Comparison of ENCODE assay signal across 13 mouse cellular contexts in the genomic region with DNA sequence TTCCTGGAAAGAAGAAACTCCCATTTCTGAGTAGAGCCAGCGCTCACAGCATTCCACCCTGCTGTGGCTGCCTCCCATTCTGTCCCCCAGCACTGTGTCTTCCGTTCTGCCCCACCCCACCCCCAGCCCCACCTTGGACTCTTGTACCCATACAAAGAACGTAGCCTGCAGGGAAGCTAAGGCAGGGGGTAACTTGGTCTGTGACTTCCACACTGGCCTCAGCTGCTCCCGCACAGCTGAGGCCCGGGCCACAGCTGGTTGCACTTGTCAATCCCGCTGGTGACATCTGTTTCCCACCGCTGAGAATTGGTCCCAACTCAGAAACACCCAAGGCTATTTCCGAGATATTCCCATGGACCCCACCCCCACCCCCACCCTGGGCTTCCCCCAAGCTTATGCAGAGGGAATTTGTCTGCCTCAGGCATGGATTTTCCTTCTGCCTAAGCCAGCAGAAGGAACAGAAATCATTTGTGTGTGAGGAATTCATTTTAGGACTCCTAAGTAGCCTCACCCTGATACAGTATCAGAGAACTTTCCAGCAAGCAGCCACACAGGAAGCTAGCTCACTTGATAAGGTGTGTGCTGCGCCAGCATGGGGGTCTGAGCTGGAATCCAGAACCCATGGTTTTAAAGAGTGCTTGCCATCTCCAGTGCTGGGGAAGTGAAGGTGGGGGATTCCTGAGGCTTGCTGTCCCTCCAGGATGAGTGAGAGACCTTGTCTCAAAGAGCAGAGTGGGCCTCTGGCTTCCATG.
DNase-seq lines count a peak whose midpoint lies in the region; ATAC-seq lines count a peak whose summit lies in the region.
"Had no signal": no experiment of that assay in that cellular context is flagged by ENCODE, and none has a peak within 500 bp of the region (broad histone marks: within the 10 kb centered on the region; RNA-seq: fewer than 3 reads in every experiment).

No protein-coding gene starts in this region.

- H3K9ac ChIP-seq in heart, embryonic 14.5 days (ENCODE audit: low read length): no peak overlapping the region
- no peak overlapping the region for H3K9ac ChIP-seq in midbrain, embryonic 13.5 days (replicated peaks)
- H3K9ac ChIP-seq: liver, postnatal 0 days had no signal

- H3K4me3 ChIP-seq in heart, embryonic 14.5 days (ENCODE audit: control insufficient read depth in 1 of 2, insufficient read depth in 1 of 2, low read depth in 1 of 2, low read length in 2 of 2): no peak overlapping the region
- no peak overlapping the region for H3K4me3 ChIP-seq in midbrain, embryonic 13.5 days (replicated peaks)

- 8% methylated on average over 9 of the region's 9 CpGs for WGBS in heart, embryonic 14.5 days
- WGBS in midbrain, embryonic 13.5 days: 11% methylated on average over 9 of the region's 9 CpGs

- no peak overlapping the region for H3K27ac ChIP-seq in heart, embryonic 14.5 days (replicated peaks in 1 of 2; ENCODE audit: control insufficient read depth in 1 of 2, insufficient read depth in 1 of 2, low read depth in 2 of 2, low read length in 2 of 2)
- no peak overlapping the region for H3K27ac ChIP-seq in midbrain, embryonic 13.5 days

- H3K27me3 ChIP-seq in heart, embryonic 14.5 days (ENCODE audit: control insufficient read depth, insufficient read depth, low read length): 0 out of 2 replicates have a peak, but pooled peaks cover 4% of the 10 kb centered on the region
- H3K27me3 ChIP-seq in midbrain, embryonic 13.5 days: no peaks in the 10 kb centered on the region; the same call in 1 of the 2 replicates

- DNase-seq in heart, adult 18-20 months: no peak
- peak; percentile 79 for DNase-seq in ES-CJ7 (ENCODE audit: low read depth, low spot score)
- peak; percentile 45 for DNase-seq in forelimb bud, embryonic 11.5 days (ENCODE audit: low read depth, low spot score)
- no peak for DNase-seq in layer of hippocampus, adult 9-11 months
- no peak for DNase-seq in cerebellum, postnatal 14 days
- DNase-seq: cerebellum, adult 11-12 months; heart, postnatal 4 days; liver, postnatal 0 days; thymus, postnatal 36 days had no signal

- peaks cover 2 to 10% of the 10 kb centered on the region in 2 experiments; a peak in 2 of 4 replicates for H3K4me1 ChIP-seq in heart, embryonic 14.5 days (ENCODE audit: control insufficient read depth in 2 of 2, insufficient read depth in 2 of 2, low read length in 2 of 2)
- H3K4me1 ChIP-seq in midbrain, embryonic 13.5 days (replicated peaks): peaks cover 35% of the 10 kb centered on the region

- H3K36me3 ChIP-seq in heart, embryonic 14.5 days (ENCODE audit: control insufficient read depth, insufficient read depth, low read length): no peaks in the 10 kb centered on the region
- no peaks in the 10 kb centered on the region for H3K36me3 ChIP-seq in midbrain, embryonic 13.5 days

- no peaks in the 10 kb centered on the region for H3K9me3 ChIP-seq in heart, embryonic 14.5 days (ENCODE audit: control insufficient read depth, low read length)
- H3K9me3 ChIP-seq in midbrain, embryonic 13.5 days: no peaks in the 10 kb centered on the region

- H3K4me2 ChIP-seq in heart, embryonic 14.5 days (ENCODE audit: low read length): peak overlapping the region; percentile 8; the same call in 1 of the 2 replicates
- no peak overlapping the region for H3K4me2 ChIP-seq in midbrain, embryonic 13.5 days (replicated peaks)

- no peak for ATAC-seq in heart, embryonic 14.5 days (ENCODE audit: insufficient number of reproducible peaks, insufficient read depth, low FRiP score, low read depth)
- ATAC-seq in midbrain, embryonic 13.5 days: peak; percentile 70; the same call in 1 of the 2 replicates
- no peak for ATAC-seq in megakaryocyte progenitor cell, adult 5-6 weeks (replicated peaks; ENCODE audit: poor library complexity)
- ATAC-seq: forebrain, embryonic 14.5 days; liver, postnatal 0 days had no signal

Comparison
In these comparisons a context has a peak if more than half of its experiments do, and no peak if none do; other contexts are left out.
1. DNase-seq: peak in ES-CJ7 (single experiment) and forelimb bud, embryonic 11.5 days (single experiment); none in heart, adult 18-20 months (0 of 2), layer of hippocampus, adult 9-11 months (single experiment) and cerebellum, postnatal 14 days (0 of 2).